11 mouse cellular contexts compared by ENCODE assay signal in genomic region chr5:139024351-139025105, GRCm38 (mm10). TPM values are rescaled to one million over a fixed set of nuclear protein-coding genes. Genes with fewer than 3 reads are reported as not detected.
DNase-seq lines count a peak whose midpoint lies in the region; ATAC-seq and TF ChIP-seq lines count a peak whose summit lies in the region.
"Had no signal": no experiment of that assay in that cellular context is flagged by ENCODE, and none has a peak within 500 bp of the region (broad histone marks: within the 10 kb centered on the region; RNA-seq: fewer than 3 reads in every experiment).

No protein-coding gene starts in this region.

- no peak overlapping the region for H3K4me3 ChIP-seq in lung, embryonic 14.5 days (ENCODE audit: low read depth, low read length)
- no peak overlapping the region for H3K4me3 ChIP-seq in lung, adult 2 months (replicated peaks; ENCODE audit: extremely low read depth, low read depth, low read length)
- no peak overlapping the region for H3K4me3 ChIP-seq in stomach, embryonic 14.5 days (ENCODE audit: low read depth, low read length)
- H3K4me3 ChIP-seq in forebrain, embryonic 10.5 days, result no peak overlapping the region
- H3K4me3 ChIP-seq: erythroblast, embryonic 14.5 days had no signal

- H3K9ac ChIP-seq in lung, embryonic 14.5 days, result no peak overlapping the region
- H3K9ac ChIP-seq in stomach, embryonic 14.5 days (replicated peaks; ENCODE audit: low read depth, low read length), result no peak overlapping the region

- H3K27me3 ChIP-seq in lung, embryonic 14.5 days (ENCODE audit: insufficient read depth, low read length), result no peaks in the 10 kb centered on the region
- no peaks in the 10 kb centered on the region for H3K27me3 ChIP-seq in stomach, embryonic 14.5 days (ENCODE audit: control insufficient read depth, insufficient read depth, low read length)
- no peaks in the 10 kb centered on the region for H3K27me3 ChIP-seq in forebrain, embryonic 10.5 days (ENCODE audit: poor library complexity, severe bottlenecking)

- DNase-seq in heart, adult 8-10 months (ENCODE audit: low spot score), result peak; percentile 21
- DNase-seq in heart, postnatal 25 days (ENCODE audit: low spot score), result no peak
- DNase-seq in lung, embryonic 14.5 days, result peak; percentile 10
- DNase-seq in lung, adult 2 months, result no peak
- DNase-seq in gastrocnemius, postnatal 14 days, result no peak
- DNase-seq in forebrain, embryonic 10.5 days (ENCODE audit: extremely low spot score, low spot score), result no peak
- DNase-seq: gastrocnemius, postnatal 25 days had no signal

- H3K9me3 ChIP-seq in lung, embryonic 14.5 days (ENCODE audit: low read depth, low read length), result no peaks in the 10 kb centered on the region
- H3K9me3 ChIP-seq in stomach, embryonic 14.5 days (ENCODE audit: control insufficient read depth, low read depth, low read length), result no peaks in the 10 kb centered on the region
- no peaks in the 10 kb centered on the region for H3K9me3 ChIP-seq in forebrain, embryonic 10.5 days

- ATAC-seq in lung, embryonic 14.5 days (ENCODE audit: insufficient read depth), result no peak
- peak; percentile 96 for ATAC-seq in granulocyte monocyte progenitor cell, adult 5-6 weeks (replicated peaks; ENCODE audit: poor library complexity, severe bottlenecking)
- ATAC-seq in stomach, embryonic 14.5 days (ENCODE audit: insufficient number of reproducible peaks, insufficient read depth, low FRiP score, low read depth), result no peak

- no peak overlapping the region for H3K27ac ChIP-seq in lung, embryonic 14.5 days (ENCODE audit: low read depth)
- H3K27ac ChIP-seq in stomach, embryonic 14.5 days (ENCODE audit: low read length), result peak overlapping the region; percentile 15; the same call in 1 of the 2 replicates
- no peak overlapping the region for H3K27ac ChIP-seq in forebrain, embryonic 10.5 days

- no peaks in the 10 kb centered on the region for H3K36me3 ChIP-seq in lung, embryonic 14.5 days (ENCODE audit: insufficient read depth)
- peaks cover 6% of the 10 kb centered on the region; the same call in 1 of the 2 replicates for H3K36me3 ChIP-seq in stomach, embryonic 14.5 days (ENCODE audit: control insufficient read depth, insufficient read depth, low read length)
- H3K36me3 ChIP-seq in forebrain, embryonic 10.5 days (replicated peaks), result no peaks in the 10 kb centered on the region

- WGBS in lung, embryonic 14.5 days, result 58% methylated on average over 12 of the region's 12 CpGs
- WGBS in lung, adult 2 months, result 66% methylated on average over 12 of the region's 12 CpGs
- 52% methylated on average over 12 of the region's 12 CpGs for WGBS in stomach, embryonic 14.5 days
- whole genome bisulfite sequencing in forebrain, embryonic 10.5 days, result 85% methylated on average over 12 of the region's 12 CpGs

- no peak for TF ChIP-seq CTCF in lung, embryonic 14.5 days (IDR thresholded peaks at IDR 0.05; ENCODE audit: low read depth)
- no peak for TF ChIP-seq CTCF in lung, adult 2 months (IDR thresholded peaks at IDR 0.05; ENCODE audit: insufficient read depth, low read length)

- intact Hi-C loops in heart, postnatal 25 days (cut with DNase I), result loop anchor here (5.0 kb wide), 1 partner anchor 153 kb away; no protein-coding TSS in a partner anchor
- intact Hi-C loops in gastrocnemius, postnatal 14 days (cut with DNase I; ENCODE audit: low total_unique reads), result no loop called here

- no peak overlapping the region for H3K4me2 ChIP-seq in lung, embryonic 14.5 days
- no peak overlapping the region for H3K4me2 ChIP-seq in stomach, embryonic 14.5 days (replicated peaks; ENCODE audit: low read depth, low read length)

- no peak for TF ChIP-seq POLR2A in lung, adult 2 months (IDR thresholded peaks at IDR 0.05; ENCODE audit: borderline replicate concordance, extremely low read depth, low read depth, low read length)

- H3K4me1 ChIP-seq in lung, embryonic 14.5 days (ENCODE audit: insufficient read depth), result no peaks in the 10 kb centered on the region
- no peaks in the 10 kb centered on the region for H3K4me1 ChIP-seq in lung, adult 2 months (ENCODE audit: control insufficient read depth, insufficient read depth, low read length)
- peaks cover 8% of the 10 kb centered on the region; the same call in 1 of the 2 replicates for H3K4me1 ChIP-seq in stomach, embryonic 14.5 days (ENCODE audit: control insufficient read depth, insufficient read depth, low read length)
- H3K4me1 ChIP-seq in forebrain, embryonic 10.5 days, result peaks cover 11% of the 10 kb centered on the region

RNA-seq across cellular contexts. Expression of gene Pdgfa, which starts 27.4 kb away (rescaled TPM):
- 10 to 100 TPM; 18.3 to 23.9 (median 20.6) TPM for total RNA-seq in heart, adult 8-10 months (2022)
- 10 to 100 TPM; 23.3 to 27.2 TPM for total RNA-seq in heart, postnatal 25 days (2021)
- polyA plus RNA-seq in lung, embryonic 14.5 days (2014; fragmentation: Nextera tagmentation; extraction: Ambion mirVana), result 40.9 and 46.0 TPM in 2 replicates
- 91.5 and 105 TPM in 2 replicates for polyA plus RNA-seq in lung, adult 2 months (2012; rRNA removed)
- total RNA-seq in granulocyte monocyte progenitor cell, adult 5-6 weeks (2014; fragmentation: Nextera tagmentation), result 0.34 TPM in 1 of 2 replicates, not detected in the other
- total RNA-seq in granulocyte monocyte progenitor cell, adult 5-6 weeks (2017), result not detected in 2 replicates
- 61.2 and 66.6 TPM in 2 replicates for polyA plus RNA-seq in stomach, embryonic 14.5 days (2014; fragmentation: Nextera tagmentation; extraction: Ambion mirVana)
- 10 to 100 TPM; 15.8 to 22.3 TPM for total RNA-seq in gastrocnemius, postnatal 14 days (2021)
- polyA plus RNA-seq in forebrain, embryonic 10.5 days (2016; fragmentation: Nextera tagmentation; extraction: Ambion mirVana), result 12.3 and 14.3 TPM in 2 replicates
- total RNA-seq: neutrophil, adult 5-6 weeks had no signal

Comparison
In these comparisons a context has a peak if more than half of its experiments do, and no peak if none do; other contexts are left out.
1. DNase-seq: peak in heart, adult 8-10 months (single experiment) and lung, embryonic 14.5 days (single experiment); none in heart, postnatal 25 days (single experiment), lung, adult 2 months (single experiment), gastrocnemius, postnatal 14 days (single experiment) and forebrain, embryonic 10.5 days (single experiment).
2. RNA of gene Pdgfa, which starts 27.4 kb away (total RNA-seq): 23.3 to 27.2 TPM in heart, postnatal 25 days, 18.3 to 23.9 TPM in heart, adult 8-10 months and 15.8 to 22.3 TPM in gastrocnemius, postnatal 14 days; 0.34 TPM in granulocyte monocyte progenitor cell, adult 5-6 weeks; every median in the first group is over 10 times any median in the second.